ENCODE assay signal across 9 mouse cellular contexts in the genomic region with DNA sequence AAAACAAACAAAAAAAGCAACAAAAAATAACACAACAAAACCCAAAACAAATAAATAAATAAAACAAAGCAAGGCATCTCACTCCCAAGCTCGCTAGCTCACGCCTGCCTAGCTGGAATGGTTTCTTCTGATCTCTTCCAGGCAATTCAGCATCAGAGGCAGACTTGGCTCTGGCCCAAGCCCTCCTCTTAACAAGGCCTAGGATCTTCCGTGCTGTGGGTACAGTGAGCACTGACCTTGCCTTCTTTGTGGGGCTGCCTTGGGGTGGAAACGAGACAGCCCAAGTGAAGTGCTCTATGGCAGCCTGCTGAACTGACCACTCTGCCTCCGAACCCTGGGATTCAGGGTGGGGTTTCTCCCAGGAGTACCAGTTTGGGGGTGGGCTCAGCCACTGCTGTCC. TPM values are rescaled to one million over a fixed set of nuclear protein-coding genes. Genes with fewer than 3 reads are reported as not detected.
DNase-seq lines count a peak whose midpoint lies in the region; ATAC-seq lines count a peak whose summit lies in the region.
"Had no signal": no experiment of that assay in that cellular context is flagged by ENCODE, and none has a peak within 500 bp of the region (broad histone marks: within the 10 kb centered on the region; RNA-seq: fewer than 3 reads in every experiment).

No protein-coding gene starts in this region.

- no peak for DNase-seq in neural tube, embryonic 11.5 days (ENCODE audit: low spot score)
- DNase-seq in neural tube, embryonic 10.5 days (ENCODE audit: extremely low spot score, low spot score), result no peak
- DNase-seq in forebrain, embryonic 14.5 days (ENCODE audit: low spot score), result peak; percentile 95
- DNase-seq in heart, postnatal 10 days, result peak; percentile 62 to 63
- peak; percentile 71 to 84 for DNase-seq in kidney, postnatal 36 days
- DNase-seq in lung, postnatal 25 days (ENCODE audit: low spot score), result peak; percentile 38

- ATAC-seq in neural tube, embryonic 11.5 days (ENCODE audit: insufficient read depth, low FRiP score, low TSS enrichment), result peak; percentile 60
- peak; percentile 80 for ATAC-seq in forebrain, embryonic 14.5 days
- peak; percentile 33; the same call in 1 of the 2 replicates for ATAC-seq in stomach, embryonic 15.5 days (ENCODE audit: insufficient read depth, low FRiP score, low read depth)
- ATAC-seq in granulocyte monocyte progenitor cell, adult 5-6 weeks (replicated peaks; ENCODE audit: poor library complexity, severe bottlenecking), result no peak

- H3K9me3 ChIP-seq in neural tube, embryonic 11.5 days (ENCODE audit: control insufficient read depth, low read length), result no peaks in the 10 kb centered on the region
- no peaks in the 10 kb centered on the region for H3K9me3 ChIP-seq in forebrain, embryonic 14.5 days (replicated peaks; ENCODE audit: control insufficient read depth, low read length)
- H3K9me3 ChIP-seq in stomach, embryonic 15.5 days, result no peaks in the 10 kb centered on the region
- H3K9me3 ChIP-seq: G1E had no signal

- peak overlapping the region; percentile 37; the same call in 1 of the 2 replicates for H3K9ac ChIP-seq in neural tube, embryonic 11.5 days (ENCODE audit: low read length)
- H3K9ac ChIP-seq in forebrain, embryonic 14.5 days (ENCODE audit: low read length), result peak overlapping the region; percentile 58
- 0 out of 2 replicates have a peak overlapping the region, but pooled peaks have one; percentile 4 for H3K9ac ChIP-seq in stomach, embryonic 15.5 days

- no peaks in the 10 kb centered on the region for H3K27me3 ChIP-seq in neural tube, embryonic 11.5 days (ENCODE audit: control insufficient read depth, insufficient read depth, low read length)
- H3K27me3 ChIP-seq in forebrain, embryonic 14.5 days (replicated peaks; ENCODE audit: control insufficient read depth, insufficient read depth, low read length), result no peaks in the 10 kb centered on the region
- H3K27me3 ChIP-seq in stomach, embryonic 15.5 days (replicated peaks), result no peaks in the 10 kb centered on the region

- WGBS in neural tube, embryonic 11.5 days, result 33% methylated on average over 5 of the region's 5 CpGs
- 4% methylated on average over 5 of the region's 5 CpGs for WGBS in forebrain, embryonic 14.5 days
- WGBS in stomach, embryonic 15.5 days, result 22% methylated on average over 5 of the region's 5 CpGs

- H3K4me2 ChIP-seq in neural tube, embryonic 11.5 days (ENCODE audit: low read depth), result peak overlapping the region; percentile 28; the same call in 1 of the 2 replicates
- peak overlapping the region; percentile 36 for H3K4me2 ChIP-seq in forebrain, embryonic 14.5 days (ENCODE audit: low read length)
- H3K4me2 ChIP-seq in stomach, embryonic 15.5 days, result no peak overlapping the region

- intact Hi-C loops in heart, postnatal 10 days (cut with DNase I), result no loop called here

- H3K27ac ChIP-seq in neural tube, embryonic 11.5 days (ENCODE audit: low read depth, low read length), result peak overlapping the region; percentile 95
- H3K27ac ChIP-seq in forebrain, embryonic 14.5 days (ENCODE audit: low read depth, low read length), result peak overlapping the region; percentile 95
- peak overlapping the region; percentile 67 for H3K27ac ChIP-seq in stomach, embryonic 15.5 days

- H3K4me1 ChIP-seq in neural tube, embryonic 11.5 days (ENCODE audit: control insufficient read depth, insufficient read depth, low read length), result peaks cover 29% of the 10 kb centered on the region
- H3K4me1 ChIP-seq in forebrain, embryonic 14.5 days (ENCODE audit: control insufficient read depth, insufficient read depth, low read length), result peaks cover 36% of the 10 kb centered on the region
- H3K4me1 ChIP-seq in stomach, embryonic 15.5 days, result peaks cover 24% of the 10 kb centered on the region

- H3K36me3 ChIP-seq in neural tube, embryonic 11.5 days (ENCODE audit: control insufficient read depth, insufficient read depth, low read length), result no peaks in the 10 kb centered on the region
- no peaks in the 10 kb centered on the region for H3K36me3 ChIP-seq in forebrain, embryonic 14.5 days (ENCODE audit: control insufficient read depth, insufficient read depth, low read length)
- H3K36me3 ChIP-seq in stomach, embryonic 15.5 days, result no peaks in the 10 kb centered on the region
- H3K36me3 ChIP-seq: G1E had no signal

- H3K4me3 ChIP-seq in neural tube, embryonic 11.5 days (ENCODE audit: low read depth, low read length), result no peak overlapping the region
- H3K4me3 ChIP-seq in forebrain, embryonic 14.5 days (ENCODE audit: low read depth, low read length), result no peak overlapping the region
- H3K4me3 ChIP-seq in stomach, embryonic 15.5 days (replicated peaks), result no peak overlapping the region

RNA-seq across cellular contexts. Expression of a gene that starts 52.0 kb away (rescaled TPM):
- 0.48 TPM in 1 of 2 replicates, not detected in the other for polyA plus RNA-seq in neural tube, embryonic 11.5 days (2014; fragmentation: Nextera tagmentation; extraction: Ambion mirVana)
- 0.64 and 1.2 TPM in 2 replicates for polyA plus RNA-seq in forebrain, embryonic 14.5 days (2014; fragmentation: Nextera tagmentation; extraction: Ambion mirVana)
- 1 to 10 TPM; 1.9 to 3.1 TPM for total RNA-seq in heart, postnatal 10 days (2021)
- 0.71 and 0.72 TPM in 2 replicates for polyA plus RNA-seq in stomach, embryonic 15.5 days (2015; fragmentation: Nextera tagmentation; extraction: Ambion mirVana)
- not detected in 2 replicates for total RNA-seq in granulocyte monocyte progenitor cell, adult 5-6 weeks (2014; fragmentation: Nextera tagmentation)
- not detected in 2 replicates for total RNA-seq in granulocyte monocyte progenitor cell, adult 5-6 weeks (2017)
- polyA plus RNA-seq: G1E had no signal

Comparison
In these comparisons a context has a peak if more than half of its experiments do, and no peak if none do; other contexts are left out.
1. DNase-seq: peak in forebrain, embryonic 14.5 days (single experiment), heart, postnatal 10 days (2 of 2), kidney, postnatal 36 days (2 of 2) and lung, postnatal 25 days (single experiment); none in neural tube, embryonic 11.5 days (single experiment) and neural tube, embryonic 10.5 days (single experiment).
2. H3K9ac ChIP-seq: peak in every context shown above with its lines; median percentile 58 in forebrain, embryonic 14.5 days; 37 in neural tube, embryonic 11.5 days; 4 in stomach, embryonic 15.5 days.
3. Peak in every context shown above with its lines, with median percentiles within 50 percentile points of each other: H3K27ac ChIP-seq.